Mouse (Mus musculus): ENCODE measurements around the gene Trib3. TPM values are rescaled to one million over a fixed set of nuclear protein-coding genes. Genes with fewer than 3 reads are reported as not detected.

Gene Trib3
- polyA plus RNA-seq, 1 experiment from 2014 or later = 1.1 TPM

- Histone ChIP-seq H3K9ac (replicated peaks; ENCODE audit: low read depth, low read length) (no peak overlapping the region), H3K4me1 (ENCODE audit: control insufficient read depth, insufficient read depth, low read length) (peaks cover 11% of the 10 kb centered on the region; the same call in 1 of the 2 replicates), H3K27ac (ENCODE audit: low read length) (no peak overlapping the region), H3K4me3 (ENCODE audit: low read depth, low read length) (no peak overlapping the region), H3K9me3 (ENCODE audit: control insufficient read depth, low read depth, low read length) (no peaks in the 10 kb centered on the region), H3K4me2 (replicated peaks; ENCODE audit: low read depth, low read length) (no peak overlapping the region), H3K36me3 (ENCODE audit: control insufficient read depth, insufficient read depth, low read length) (peaks cover 44% of the 10 kb centered on the region), H3K27me3 (ENCODE audit: control insufficient read depth, insufficient read depth, low read length) (no peaks in the 10 kb centered on the region)
- 78% methylated on average over 5 of the region's 5 CpGs for WGBS
- no peak for ATAC-seq (ENCODE audit: insufficient number of reproducible peaks, insufficient read depth, low FRiP score, low read depth)
Observed at GRCm38 (mm10) chr2:152327980-152328379, 15.9 kb downstream of the Trib3 start.

- no peaks in the 10 kb centered on the region for H3K9me3 ChIP-seq (ENCODE audit: control insufficient read depth, low read depth, low read length)
- peaks cover 55% of the 10 kb centered on the region for H3K36me3 ChIP-seq (ENCODE audit: control insufficient read depth, insufficient read depth, low read length)
- H3K27me3 ChIP-seq (ENCODE audit: control insufficient read depth, insufficient read depth, low read length) = no peaks in the 10 kb centered on the region
- H3K9ac ChIP-seq (replicated peaks; ENCODE audit: low read depth, low read length) = no peak overlapping the region
- no peak overlapping the region for H3K4me2 ChIP-seq (replicated peaks; ENCODE audit: low read depth, low read length)
- H3K4me1 ChIP-seq (ENCODE audit: control insufficient read depth, insufficient read depth, low read length) = peaks cover 11% of the 10 kb centered on the region; the same call in 1 of the 2 replicates
- no peak overlapping the region for H3K27ac ChIP-seq (ENCODE audit: low read length)
- WGBS = 84% methylated on average over 8 of the region's 8 CpGs
- H3K4me3 ChIP-seq (ENCODE audit: low read depth, low read length) = no peak overlapping the region
- no peak for ATAC-seq (ENCODE audit: insufficient number of reproducible peaks, insufficient read depth, low FRiP score, low read depth)
Observed at GRCm38 (mm10) chr2:152326654-152327053, 17.2 kb downstream of the Trib3 start.

GRCm38 (mm10) chr2:152326157-152326556 is 17.7 kb downstream of the Trib3 start:
- no peak overlapping the region for H3K4me3 ChIP-seq (ENCODE audit: low read depth, low read length)
- no peak for ATAC-seq (ENCODE audit: insufficient number of reproducible peaks, insufficient read depth, low FRiP score, low read depth)
- peaks cover 7% of the 10 kb centered on the region; the same call in 1 of the 2 replicates for H3K4me1 ChIP-seq (ENCODE audit: control insufficient read depth, insufficient read depth, low read length)
- no peak overlapping the region for H3K9ac ChIP-seq (replicated peaks; ENCODE audit: low read depth, low read length)
- no peak overlapping the region for H3K4me2 ChIP-seq (replicated peaks; ENCODE audit: low read depth, low read length)
- H3K36me3 ChIP-seq (ENCODE audit: control insufficient read depth, insufficient read depth, low read length) = peaks cover 55% of the 10 kb centered on the region
- H3K9me3 ChIP-seq (ENCODE audit: control insufficient read depth, low read depth, low read length) = no peaks in the 10 kb centered on the region
- WGBS = 93% methylated on average over 13 of the region's 13 CpGs
- H3K27ac ChIP-seq (ENCODE audit: low read length) = no peak overlapping the region
- no peaks in the 10 kb centered on the region for H3K27me3 ChIP-seq (ENCODE audit: control insufficient read depth, insufficient read depth, low read length)

- Histone ChIP-seq H3K36me3 (ENCODE audit: control insufficient read depth, insufficient read depth, low read length) (peaks cover 52% of the 10 kb centered on the region), H3K4me2 (replicated peaks; ENCODE audit: low read depth, low read length) (no peak overlapping the region), H3K9ac (replicated peaks; ENCODE audit: low read depth, low read length) (no peak overlapping the region), H3K9me3 (ENCODE audit: control insufficient read depth, low read depth, low read length) (no peaks in the 10 kb centered on the region), H3K4me1 (ENCODE audit: control insufficient read depth, insufficient read depth, low read length) (no peaks in the 10 kb centered on the region), H3K27ac (ENCODE audit: low read length) (no peak overlapping the region), H3K4me3 (ENCODE audit: low read depth, low read length) (no peak overlapping the region), H3K27me3 (ENCODE audit: control insufficient read depth, insufficient read depth, low read length) (no peaks in the 10 kb centered on the region)
- no peak for ATAC-seq (ENCODE audit: insufficient number of reproducible peaks, insufficient read depth, low FRiP score, low read depth)
- 85% methylated on average over 3 of the region's 3 CpGs for WGBS
Observed at GRCm38 (mm10) chr2:152324842-152325241, 19.0 kb downstream of the Trib3 start.

GRCm38 (mm10) chr2:152323971-152324370 is 19.9 kb downstream of the Trib3 start:
- Histone ChIP-seq H3K9ac (replicated peaks; ENCODE audit: low read depth, low read length) (no peak overlapping the region), H3K9me3 (ENCODE audit: control insufficient read depth, low read depth, low read length) (no peaks in the 10 kb centered on the region), H3K27ac (ENCODE audit: low read length) (no peak overlapping the region), H3K36me3 (ENCODE audit: control insufficient read depth, insufficient read depth, low read length) (peaks cover 51% of the 10 kb centered on the region), H3K27me3 (ENCODE audit: control insufficient read depth, insufficient read depth, low read length) (no peaks in the 10 kb centered on the region), H3K4me3 (ENCODE audit: low read depth, low read length) (no peak overlapping the region), H3K4me1 (ENCODE audit: control insufficient read depth, insufficient read depth, low read length) (no peaks in the 10 kb centered on the region), H3K4me2 (replicated peaks; ENCODE audit: low read depth, low read length) (no peak overlapping the region)
- 95% methylated on average over 14 of the region's 14 CpGs for WGBS
- no peak for ATAC-seq (ENCODE audit: insufficient number of reproducible peaks, insufficient read depth, low FRiP score, low read depth)

- Histone ChIP-seq H3K36me3 (ENCODE audit: control insufficient read depth, insufficient read depth, low read length) (peaks cover 54% of the 10 kb centered on the region), H3K27me3 (ENCODE audit: control insufficient read depth, insufficient read depth, low read length) (no peaks in the 10 kb centered on the region), H3K9me3 (ENCODE audit: control insufficient read depth, low read depth, low read length) (no peaks in the 10 kb centered on the region), H3K27ac (ENCODE audit: low read length) (no peak overlapping the region), H3K4me1 (ENCODE audit: control insufficient read depth, insufficient read depth, low read length) (no peaks in the 10 kb centered on the region), H3K9ac (replicated peaks; ENCODE audit: low read depth, low read length) (no peak overlapping the region), H3K4me3 (ENCODE audit: low read depth, low read length) (no peak overlapping the region), H3K4me2 (replicated peaks; ENCODE audit: low read depth, low read length) (no peak overlapping the region)
- WGBS = 91% methylated on average over 6 of the region's 6 CpGs
- no peak for ATAC-seq (ENCODE audit: insufficient number of reproducible peaks, insufficient read depth, low FRiP score, low read depth)
Observed at GRCm38 (mm10) chr2:152322198-152322597, 21.6 kb downstream of the Trib3 start.

- H3K9me3 ChIP-seq (ENCODE audit: control insufficient read depth, low read depth, low read length) = no peaks in the 10 kb centered on the region
Observed at GRCm38 (mm10) chr2:152321558-152321957, 22.3 kb downstream of the Trib3 start.

GRCm38 (mm10) chr2:152317054-152317453 is 26.8 kb downstream of the Trib3 start:
- Histone ChIP-seq H3K9me3 (ENCODE audit: control insufficient read depth, low read depth, low read length) (no peaks in the 10 kb centered on the region), H3K4me3 (ENCODE audit: low read depth, low read length) (no peak overlapping the region), H3K36me3 (ENCODE audit: control insufficient read depth, insufficient read depth, low read length) (peaks cover 40% of the 10 kb centered on the region), H3K27ac (ENCODE audit: low read length) (no peak overlapping the region), H3K9ac (replicated peaks; ENCODE audit: low read depth, low read length) (no peak overlapping the region), H3K4me1 (ENCODE audit: control insufficient read depth, insufficient read depth, low read length) (no peaks in the 10 kb centered on the region), H3K4me2 (replicated peaks; ENCODE audit: low read depth, low read length) (no peak overlapping the region), H3K27me3 (ENCODE audit: control insufficient read depth, insufficient read depth, low read length) (no peaks in the 10 kb centered on the region)
- WGBS = 82% methylated on average over 6 of the region's 6 CpGs
- ATAC-seq (ENCODE audit: insufficient number of reproducible peaks, insufficient read depth, low FRiP score, low read depth) = no peak

More at GRCm38 (mm10) chr2:152321558-152321957, 22.3 kb downstream of the Trib3 start:
- Histone ChIP-seq H3K27ac (ENCODE audit: low read length) (no peak overlapping the region), H3K36me3 (ENCODE audit: control insufficient read depth, insufficient read depth, low read length) (peaks cover 49% of the 10 kb centered on the region), H3K4me2 (replicated peaks; ENCODE audit: low read depth, low read length) (no peak overlapping the region), H3K9ac (replicated peaks; ENCODE audit: low read depth, low read length) (no peak overlapping the region), H3K4me1 (ENCODE audit: control insufficient read depth, insufficient read depth, low read length) (no peaks in the 10 kb centered on the region), H3K27me3 (ENCODE audit: control insufficient read depth, insufficient read depth, low read length) (no peaks in the 10 kb centered on the region), H3K4me3 (ENCODE audit: low read depth, low read length) (no peak overlapping the region)
- 79% methylated on average over 5 of the region's 5 CpGs for WGBS
- no peak for ATAC-seq (ENCODE audit: insufficient number of reproducible peaks, insufficient read depth, low FRiP score, low read depth)

- no peak for ATAC-seq (ENCODE audit: insufficient number of reproducible peaks, insufficient read depth, low FRiP score, low read depth)
- no peaks in the 10 kb centered on the region for H3K27me3 ChIP-seq (ENCODE audit: control insufficient read depth, insufficient read depth, low read length)
- 85% methylated on average over 6 of the region's 6 CpGs for WGBS
Observed at GRCm38 (mm10) chr2:152313926-152314325, 29.9 kb downstream of the Trib3 start.

More at GRCm38 (mm10) chr2:152313926-152314325, 29.9 kb downstream of the Trib3 start:
- Histone ChIP-seq H3K27ac (ENCODE audit: low read length) (no peak overlapping the region), H3K9me3 (ENCODE audit: control insufficient read depth, low read depth, low read length) (no peaks in the 10 kb centered on the region), H3K4me3 (ENCODE audit: low read depth, low read length) (no peak overlapping the region), H3K4me1 (ENCODE audit: control insufficient read depth, insufficient read depth, low read length) (no peaks in the 10 kb centered on the region), H3K9ac (replicated peaks; ENCODE audit: low read depth, low read length) (no peak overlapping the region), H3K4me2 (replicated peaks; ENCODE audit: low read depth, low read length) (no peak overlapping the region), H3K36me3 (ENCODE audit: control insufficient read depth, insufficient read depth, low read length) (peaks cover 63% of the 10 kb centered on the region)
